Mouse (Mus musculus) adrenal gland, postnatal 36 days (tissue): ENCODE data around the gene Gm49339. TPM values are rescaled to one million over a fixed set of nuclear protein-coding genes. Genes with fewer than 3 reads are reported as not detected.
"Not testable (repeated sequence)": the region's sequence is repeated elsewhere in the genome, so short reads cannot be mapped to it uniquely, and the experiment has no call there.

Experiments used
- DNase-seq, 2 experiments: peaks; one replicate each; pipeline ENCODE4 v3.0.0; 2021; ENCODE audit warnings: mixed read lengths in 1 of 2
- long read RNA-seq, 2 experiments: library from polyadenylated mRNA; stranded (forward); transcript quantifications; one replicate each; pipeline ENCODE4 v2.0.0; 2021; ENCODE audit warnings: borderline sequencing depth in 2 of 2
- total RNA-seq, 2 experiments: library from RNA; stranded (reverse); gene quantifications; 2 replicates each; pipeline ENCODE4 v1.2.3; 2021

The Gm49339 gene
- 1 to 10 TPM; 1.5 to 1.7 TPM for total RNA-seq
- long read RNA-seq, experiment 1: 0 reads
- long read RNA-seq, experiment 2: 0 reads

- not testable (repeated sequence) for DNase-seq
Measured at GRCm38 (mm10) chr10:51480397-51480796, at the start of gene Gm49339, which contains the start of gene Lilr4b. TSS of gene Gm49339 (plus strand) at chr10:51480612. TSS of gene Lilr4b (plus strand) at chr10:51480632.

GRCm38 (mm10) chr10:51432940-51433339 lies 47.5 kb upstream of the Gm49339 start:
- DNase-seq: no peak

GRCm38 (mm10) chr10:51435684-51436083 lies 44.7 kb upstream of the Gm49339 start:
- no peak for DNase-seq

GRCm38 (mm10) chr10:51451610-51452009 lies 28.8 kb upstream of the Gm49339 start:
- no peak for DNase-seq

GRCm38 (mm10) chr10:51453616-51454298 lies 26.7 kb upstream of the Gm49339 start:
- DNase-seq: no peak

GRCm38 (mm10) chr10:51454365-51454764 lies 26.0 kb upstream of the Gm49339 start:
- no peak for DNase-seq

- DNase-seq: peak in 1 of 2 experiments; percentile 1
Measured at GRCm38 (mm10) chr10:51455762-51456161, 24.6 kb upstream of the Gm49339 start.

- no peak for DNase-seq
Measured at GRCm38 (mm10) chr10:51456369-51456768, 24.0 kb upstream of the Gm49339 start.

GRCm38 (mm10) chr10:51463800-51464199 lies 16.6 kb upstream of the Gm49339 start:
- DNase-seq: not testable (repeated sequence)

- not testable (repeated sequence) for DNase-seq
Measured at GRCm38 (mm10) chr10:51490691-51491090, 10.3 kb downstream of the Gm49339 start, which contains the start of gene Lilrb4a. TSS of gene Lilrb4a (plus strand) at chr10:51490956.

- DNase-seq: no peak
Measured at GRCm38 (mm10) chr10:51520021-51520420, 39.6 kb downstream of the Gm49339 start.

- no peak for DNase-seq
Measured at GRCm38 (mm10) chr10:51521453-51521852, 41.0 kb downstream of the Gm49339 start.

GRCm38 (mm10) chr10:51526090-51526489 lies 45.7 kb downstream of the Gm49339 start:
- DNase-seq: no peak

GRCm38 (mm10) chr10:51526633-51527032 lies 46.2 kb downstream of the Gm49339 start:
- no peak for DNase-seq

GRCm38 (mm10) chr10:51528840-51529434 lies 48.5 kb downstream of the Gm49339 start:
- DNase-seq: no peak

- DNase-seq: no peak
Measured at GRCm38 (mm10) chr10:51529497-51529896, 49.1 kb downstream of the Gm49339 start.

GRCm38 (mm10) chr10:51530813-51531212 lies 50.4 kb downstream of the Gm49339 start:
- DNase-seq: no peak

Other genes with a start within 250 kb of the Gm49339 start
- gene Lilr4b, start within 50 bp of the Gm49339 start, total RNA-seq: 1 to 10 TPM; 1.3 to 2.9 TPM
- gene Lilrb4a, start 10.3 kb downstream of the Gm49339 start, total RNA-seq: 1 to 10 TPM; 1.2 to 2.9 TPM
- gene Fam162b, start 109.9 kb downstream of the Gm49339 start, total RNA-seq: not detected
- gene Gprc6a, start 150.8 kb downstream of the Gm49339 start, total RNA-seq: not detected
- gene Rfx6, start 197.1 kb downstream of the Gm49339 start, total RNA-seq: not detected